Mouse (Mus musculus): ENCODE results near the gene Atl2.

DNA sequence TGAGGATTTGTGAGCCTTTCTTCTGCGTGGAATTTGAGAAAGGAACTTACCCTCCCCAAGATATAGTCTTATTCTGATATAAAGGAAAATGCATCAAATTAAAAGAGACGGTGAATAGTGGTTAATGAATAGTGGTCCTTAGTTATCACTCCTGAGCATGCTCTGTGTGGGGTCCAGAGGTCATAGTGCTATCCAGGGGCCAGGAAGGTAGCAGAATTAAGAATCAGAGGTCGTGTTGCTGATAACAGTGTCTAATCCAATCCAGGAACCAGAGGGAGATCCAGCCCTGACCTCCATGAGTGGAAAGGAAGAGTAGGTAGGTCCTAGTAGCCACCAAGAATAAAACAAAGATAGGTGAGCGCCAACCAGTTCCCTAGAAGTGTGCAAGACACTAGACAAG, 11.8 kb upstream of the Atl2 start:
- TF ChIP-seq CTCF (conservative IDR thresholded peaks at IDR 0.05 in 1 of 2, IDR thresholded peaks at IDR 0.05 in 1 of 2; ENCODE audit: low read depth in 2 of 2, low read length in 2 of 2) (no peak), CHD1 (IDR thresholded peaks at IDR 0.05; ENCODE audit: low read depth, low read length) (no peak), ELF1 (IDR thresholded peaks at IDR 0.05; ENCODE audit: low read depth, low read length) (no peak), POLR2AphosphoS2 (IDR thresholded peaks at IDR 0.05; ENCODE audit: low read depth, low read length) (no peak), MYC (IDR thresholded peaks at IDR 0.05; ENCODE audit: low read depth, low read length) (no peak), MEF2A (IDR thresholded peaks at IDR 0.05; ENCODE audit: borderline replicate concordance, low read depth, low read length) (no peak), EP300 (IDR thresholded peaks at IDR 0.05; ENCODE audit: low read length) (no peak), TBP (conservative IDR thresholded peaks at IDR 0.05; ENCODE audit: low read depth, low read length) (no peak)

Measured in CH12.LX (cell line).